Mouse (Mus musculus): ENCODE data around the gene Srebf1. TPM values are rescaled to one million over a fixed set of nuclear protein-coding genes. Genes with fewer than 3 reads are reported as not detected.

The Srebf1 gene
- polyA plus RNA-seq, 1 experiment, result 49.2 TPM

DNA sequence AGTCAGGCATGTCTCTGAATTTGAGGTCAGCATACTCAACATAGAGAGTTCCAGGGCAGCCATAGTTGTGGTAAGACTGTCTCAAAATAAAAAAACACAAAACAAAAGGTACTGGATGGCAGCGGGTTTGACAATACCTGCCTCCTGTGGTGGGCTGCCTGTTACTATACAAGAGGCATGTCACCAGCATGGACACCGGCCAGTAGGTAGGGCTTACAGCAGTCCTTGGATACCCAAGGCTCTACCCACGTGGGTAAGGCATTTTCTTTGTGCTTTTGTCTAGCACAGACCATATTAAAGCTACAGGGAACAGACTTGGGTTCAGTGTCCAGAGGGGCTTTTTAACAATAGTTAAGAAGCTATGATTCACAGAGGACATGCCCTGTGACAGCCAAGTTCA is 32.8 kb upstream of the Srebf1 start:
- Histone ChIP-seq H3K27ac (ENCODE audit: insufficient read depth, low read depth, low read length) (no peak overlapping the region), H3K4me1 (ENCODE audit: control insufficient read depth, insufficient read depth, low read length) (no peaks in the 10 kb centered on the region), H3K4me3 (ENCODE audit: insufficient read depth, low read length) (no peak overlapping the region)
- TF ChIP-seq POLR2A (IDR thresholded peaks at IDR 0.05; ENCODE audit: borderline replicate concordance, low read depth, low read length) (no peak), CTCF (IDR thresholded peaks at IDR 0.05; ENCODE audit: low read depth, low read length) (no peak)

- Histone ChIP-seq H3K4me1 (ENCODE audit: control insufficient read depth, insufficient read depth, low read length) (no peaks in the 10 kb centered on the region), H3K27ac (ENCODE audit: insufficient read depth, low read depth, low read length) (no peak overlapping the region), H3K4me3 (ENCODE audit: insufficient read depth, low read length) (no peak overlapping the region)
- no peak for TF ChIP-seq CTCF (IDR thresholded peaks at IDR 0.05; ENCODE audit: low read depth, low read length)
- no peak for TF ChIP-seq POLR2A (IDR thresholded peaks at IDR 0.05; ENCODE audit: borderline replicate concordance, low read depth, low read length)
Observed at GRCm38 (mm10) chr11:60254308-60254707, 31.9 kb upstream of the Srebf1 start.

GRCm38 (mm10) chr11:60253546-60253945 is 31.2 kb upstream of the Srebf1 start:
- Histone ChIP-seq H3K27ac (ENCODE audit: insufficient read depth, low read depth, low read length) (no peak overlapping the region), H3K4me1 (ENCODE audit: control insufficient read depth, insufficient read depth, low read length) (no peaks in the 10 kb centered on the region), H3K4me3 (ENCODE audit: insufficient read depth, low read length) (no peak overlapping the region)
- no peak for TF ChIP-seq POLR2A (IDR thresholded peaks at IDR 0.05; ENCODE audit: borderline replicate concordance, low read depth, low read length)
- TF ChIP-seq CTCF (IDR thresholded peaks at IDR 0.05; ENCODE audit: low read depth, low read length), result no peak

DNA sequence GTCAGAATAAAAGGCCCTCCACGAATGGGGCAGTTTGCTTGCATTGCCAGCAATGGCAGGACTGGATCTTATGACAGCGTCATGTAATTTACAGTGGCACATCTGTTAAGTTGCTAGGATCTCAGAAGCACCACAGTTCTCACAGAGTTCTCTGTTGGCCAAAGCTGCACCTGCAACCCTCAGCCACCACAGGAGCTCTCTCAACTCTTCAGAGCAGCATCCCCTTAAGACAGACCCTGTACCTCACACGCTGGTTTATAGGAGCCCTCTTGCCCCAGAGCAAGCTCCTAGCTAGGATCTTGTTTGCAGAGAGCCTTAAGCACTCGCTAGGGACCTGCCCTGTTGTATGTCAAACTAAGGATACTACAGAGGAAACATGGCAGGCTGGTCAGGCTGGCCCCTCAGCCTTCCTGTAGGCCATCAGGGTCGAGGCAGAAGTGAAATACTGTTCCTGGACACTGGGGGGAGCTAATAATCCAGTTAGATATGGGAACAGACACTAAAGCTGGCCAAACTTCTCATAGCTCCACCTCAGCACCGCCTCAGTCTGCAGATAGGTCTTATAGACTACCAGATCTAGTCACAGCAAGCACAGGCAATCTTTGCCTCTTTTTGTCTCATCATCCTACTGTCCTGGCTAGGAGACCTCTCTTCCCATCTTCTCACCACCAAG is 28.7 kb upstream of the Srebf1 start:
- H3K4me3 ChIP-seq (ENCODE audit: insufficient read depth, low read length), result no peak overlapping the region
- H3K4me1 ChIP-seq (ENCODE audit: control insufficient read depth, insufficient read depth, low read length), result no peaks in the 10 kb centered on the region
- no peak overlapping the region for H3K27ac ChIP-seq (ENCODE audit: insufficient read depth, low read depth, low read length)
- no peak for TF ChIP-seq POLR2A (IDR thresholded peaks at IDR 0.05; ENCODE audit: borderline replicate concordance, low read depth, low read length)
- TF ChIP-seq CTCF (IDR thresholded peaks at IDR 0.05; ENCODE audit: low read depth, low read length), result no peak

DNA sequence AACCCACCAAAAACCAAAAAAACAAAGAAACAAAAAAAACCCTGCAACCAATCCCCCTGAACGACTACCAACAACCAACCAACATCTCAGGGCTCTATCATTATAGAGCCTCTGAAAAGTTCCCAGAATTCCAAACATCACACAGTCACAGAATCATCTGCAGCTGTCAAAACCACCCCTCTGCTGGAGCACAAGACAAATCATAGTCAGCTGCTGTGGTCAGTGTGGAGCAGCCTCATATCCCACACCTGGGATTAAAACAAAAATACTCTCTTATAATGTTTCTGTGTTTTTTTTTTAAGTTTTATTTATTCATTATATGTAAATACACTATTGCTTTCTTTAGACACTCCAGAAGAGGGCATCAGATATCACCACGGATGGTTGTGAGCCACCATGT is 27.5 kb upstream of the Srebf1 start:
- Histone ChIP-seq H3K4me3 (ENCODE audit: insufficient read depth, low read length) (no peak overlapping the region), H3K27ac (ENCODE audit: insufficient read depth, low read depth, low read length) (no peak overlapping the region), H3K4me1 (ENCODE audit: control insufficient read depth, insufficient read depth, low read length) (no peaks in the 10 kb centered on the region)
- TF ChIP-seq POLR2A (IDR thresholded peaks at IDR 0.05; ENCODE audit: borderline replicate concordance, low read depth, low read length) (no peak), CTCF (IDR thresholded peaks at IDR 0.05; ENCODE audit: low read depth, low read length) (no peak)

DNA sequence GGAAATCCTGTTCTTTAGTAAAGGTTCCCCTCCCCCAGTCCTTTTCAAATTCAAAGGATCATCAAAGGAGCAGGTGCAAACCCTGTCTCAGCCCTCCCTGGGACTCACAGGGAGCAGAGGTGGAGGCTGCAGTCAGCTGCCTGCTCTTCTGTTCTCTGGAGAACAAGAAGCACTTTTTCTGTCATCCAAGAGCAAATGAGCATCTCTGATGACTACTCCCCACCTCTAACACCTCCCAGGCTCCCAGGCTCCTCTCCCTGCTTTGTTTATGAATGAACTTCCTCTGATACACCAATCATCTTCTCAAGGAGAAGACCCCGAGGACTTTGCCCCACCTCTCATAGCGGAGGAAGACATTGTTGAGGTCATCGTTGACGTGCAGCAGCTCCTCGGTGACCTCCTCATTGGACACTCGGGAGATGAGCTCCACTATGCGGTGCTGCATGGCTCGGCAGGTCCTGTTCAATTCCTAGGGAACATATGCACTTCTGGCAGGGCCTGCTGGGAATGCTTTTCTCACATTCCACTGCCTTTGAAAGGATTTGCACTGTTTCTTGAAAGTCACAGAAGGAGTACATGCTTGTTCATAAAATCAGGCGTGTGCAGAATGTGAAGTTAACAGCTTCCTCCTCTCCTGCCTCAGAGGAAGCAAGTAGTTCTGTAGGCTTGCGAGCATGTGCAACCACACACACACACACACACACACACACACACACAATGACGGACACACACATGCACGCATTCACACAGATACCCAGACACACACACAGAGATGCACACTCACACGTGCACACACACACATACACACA is 26.4 kb upstream of the Srebf1 start:
- H3K27ac ChIP-seq (ENCODE audit: insufficient read depth, low read depth, low read length), result no peak overlapping the region
- no peak for TF ChIP-seq CTCF (IDR thresholded peaks at IDR 0.05; ENCODE audit: low read depth, low read length)
- no peak for TF ChIP-seq POLR2A (IDR thresholded peaks at IDR 0.05; ENCODE audit: borderline replicate concordance, low read depth, low read length)
- no peak overlapping the region for H3K4me3 ChIP-seq (ENCODE audit: insufficient read depth, low read length)
- no peaks in the 10 kb centered on the region for H3K4me1 ChIP-seq (ENCODE audit: control insufficient read depth, insufficient read depth, low read length)

- TF ChIP-seq CTCF (IDR thresholded peaks at IDR 0.05; ENCODE audit: low read depth, low read length) (no peak), POLR2A (IDR thresholded peaks at IDR 0.05; ENCODE audit: borderline replicate concordance, low read depth, low read length) (no peak)
- Histone ChIP-seq H3K4me3 (ENCODE audit: insufficient read depth, low read length) (no peak overlapping the region), H3K4me1 (ENCODE audit: control insufficient read depth, insufficient read depth, low read length) (no peaks in the 10 kb centered on the region), H3K27ac (ENCODE audit: insufficient read depth, low read depth, low read length) (no peak overlapping the region)
Observed at GRCm38 (mm10) chr11:60247753-60248550, 25.6 kb upstream of the Srebf1 start.

- TF ChIP-seq POLR2A (IDR thresholded peaks at IDR 0.05; ENCODE audit: borderline replicate concordance, low read depth, low read length), result no peak
- no peak for TF ChIP-seq CTCF (IDR thresholded peaks at IDR 0.05; ENCODE audit: low read depth, low read length)
- no peak overlapping the region for H3K27ac ChIP-seq (ENCODE audit: insufficient read depth, low read depth, low read length)
- no peaks in the 10 kb centered on the region for H3K4me1 ChIP-seq (ENCODE audit: control insufficient read depth, insufficient read depth, low read length)
- H3K4me3 ChIP-seq (ENCODE audit: insufficient read depth, low read length), result no peak overlapping the region
Observed at GRCm38 (mm10) chr11:60246077-60246476, 23.7 kb upstream of the Srebf1 start.

GRCm38 (mm10) chr11:60244503-60245143 is 22.2 kb upstream of the Srebf1 start:
- TF ChIP-seq CTCF (IDR thresholded peaks at IDR 0.05; ENCODE audit: low read depth, low read length) (no peak), POLR2A (IDR thresholded peaks at IDR 0.05; ENCODE audit: borderline replicate concordance, low read depth, low read length) (no peak)
- Histone ChIP-seq H3K4me1 (ENCODE audit: control insufficient read depth, insufficient read depth, low read length) (no peaks in the 10 kb centered on the region), H3K27ac (ENCODE audit: insufficient read depth, low read depth, low read length) (no peak overlapping the region), H3K4me3 (ENCODE audit: insufficient read depth, low read length) (no peak overlapping the region)

Measured in bone marrow macrophage, adult 2 months (primary cell).